Mouse (Mus musculus): ENCODE data around the gene Mdga1.

DNA sequence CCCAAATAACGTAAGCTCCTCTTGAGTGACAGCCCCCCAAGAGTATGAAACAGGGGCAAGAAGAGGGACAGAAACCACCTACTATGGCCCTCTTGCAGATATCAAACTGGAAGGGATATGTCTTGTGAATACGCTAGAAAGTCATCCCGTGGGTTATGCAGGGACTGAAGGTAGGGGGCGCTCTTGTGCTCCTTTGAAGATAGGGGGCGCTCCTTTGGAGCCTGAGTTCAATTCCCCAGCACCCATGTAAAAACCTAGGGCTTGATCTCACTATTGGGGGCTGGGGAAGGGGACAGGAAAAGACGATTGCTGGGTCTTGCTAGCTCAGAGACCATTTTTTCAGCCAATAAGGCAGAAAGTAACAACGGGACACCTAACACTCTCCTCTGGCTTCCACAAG lies 105.4 kb downstream of the Mdga1 start:
- TF ChIP-seq CTCF (IDR thresholded peaks at IDR 0.05; ENCODE audit: control insufficient read depth, insufficient read depth, low read length) (0 out of 2 replicates have a peak, but pooled peaks have one; percentile 3), POLR2A (IDR thresholded peaks at IDR 0.05; ENCODE audit: borderline replicate concordance, control insufficient read depth, low read depth, low read length) (no peak)
